Mouse (Mus musculus) ovary, postnatal 10 days (tissue): ENCODE results near the gene Lrrc8b.

Source experiments
- DNase-seq: peaks from one replicate; pipeline ENCODE4 v3.0.0; 2022; ENCODE audit warnings: low spot score

The Lrrc8b gene

GRCm38 (mm10) chr5:105415198-105415791 lies at the start of gene Lrrc8b:
Gene Lrrc8b (plus strand): TSS chr5:105415775.
- DNase-seq: peak; percentile 51

- DNase-seq: no peak
Observed at GRCm38 (mm10) chr5:105381482-105381881, 34.1 kb upstream of the Lrrc8b start.

GRCm38 (mm10) chr5:105390346-105390745 lies 25.2 kb upstream of the Lrrc8b start:
- no peak for DNase-seq

- no peak for DNase-seq
Observed at GRCm38 (mm10) chr5:105393731-105394130, 21.8 kb upstream of the Lrrc8b start.

- no peak for DNase-seq
Observed at GRCm38 (mm10) chr5:105395188-105395587, 20.4 kb upstream of the Lrrc8b start.

- DNase-seq: no peak
Observed at GRCm38 (mm10) chr5:105398966-105399365, 16.6 kb upstream of the Lrrc8b start.

- DNase-seq: no peak
Observed at GRCm38 (mm10) chr5:105399631-105400423, 15.7 kb upstream of the Lrrc8b start.

GRCm38 (mm10) chr5:105400424-105401375 lies 14.9 kb upstream of the Lrrc8b start:
- DNase-seq: no peak

- no peak for DNase-seq
Observed at GRCm38 (mm10) chr5:105401536-105401935, 14.0 kb upstream of the Lrrc8b start.

- DNase-seq: peak; percentile 41
Observed at GRCm38 (mm10) chr5:105404961-105405360, 10.6 kb upstream of the Lrrc8b start.

GRCm38 (mm10) chr5:105407661-105408060 lies 7.9 kb upstream of the Lrrc8b start:
- DNase-seq: no peak

GRCm38 (mm10) chr5:105409092-105409491 lies 6.5 kb upstream of the Lrrc8b start:
- no peak for DNase-seq

GRCm38 (mm10) chr5:105410521-105411293 lies 4.9 kb upstream of the Lrrc8b start:
- no peak for DNase-seq

- DNase-seq: no peak
Observed at GRCm38 (mm10) chr5:105411294-105411570, 4.3 kb upstream of the Lrrc8b start.

GRCm38 (mm10) chr5:105411768-105412167 lies 3.8 kb upstream of the Lrrc8b start:
- DNase-seq: no peak

GRCm38 (mm10) chr5:105412634-105413033 lies 2.9 kb upstream of the Lrrc8b start:
- no peak for DNase-seq

GRCm38 (mm10) chr5:105414341-105415120 lies 1.0 kb upstream of the Lrrc8b start:
- DNase-seq: no peak

GRCm38 (mm10) chr5:105415951-105416675 lies 538 bp downstream of the Lrrc8b start:
- DNase-seq: peak; percentile 5

- DNase-seq: no peak
Observed at GRCm38 (mm10) chr5:105417217-105417616, 1.6 kb downstream of the Lrrc8b start.

GRCm38 (mm10) chr5:105418364-105418763 lies 2.8 kb downstream of the Lrrc8b start:
- DNase-seq: no peak
